Mouse (Mus musculus) testis, postnatal 14 days (tissue): Measurements from ENCODE around the gene Shank2.

ENCODE experiments used
- DNase-seq: peaks from one replicate; pipeline ENCODE4 v3.0.0; 2021; ENCODE audit warnings: low spot score

Shank2 gene

GRCm38 (mm10) chr7:144425953-144426352, 424.2 kb downstream of the Shank2 start:
- no peak for DNase-seq

GRCm38 (mm10) chr7:144426594-144426993, 424.9 kb downstream of the Shank2 start:
- DNase-seq = no peak

- no peak for DNase-seq
Observed at GRCm38 (mm10) chr7:144427460-144427859, 425.7 kb downstream of the Shank2 start.

GRCm38 (mm10) chr7:144432920-144433319, 431.2 kb downstream of the Shank2 start:
- no peak for DNase-seq

GRCm38 (mm10) chr7:144438811-144439210, 437.1 kb downstream of the Shank2 start:
- peak; percentile 51 for DNase-seq

- DNase-seq = no peak
Observed at GRCm38 (mm10) chr7:144441466-144441865, 439.7 kb downstream of the Shank2 start.

- DNase-seq = no peak
Observed at GRCm38 (mm10) chr7:144441976-144442375, 440.2 kb downstream of the Shank2 start.

GRCm38 (mm10) chr7:144444788-144445187, 443.1 kb downstream of the Shank2 start:
- DNase-seq = no peak

GRCm38 (mm10) chr7:144447146-144447545, 445.4 kb downstream of the Shank2 start:
- DNase-seq = no peak

- no peak for DNase-seq
Observed at GRCm38 (mm10) chr7:144448186-144448585, 446.5 kb downstream of the Shank2 start.

- DNase-seq = peak; percentile 85
Observed at GRCm38 (mm10) chr7:144449637-144450570, 448.2 kb downstream of the Shank2 start.

GRCm38 (mm10) chr7:144450661-144451060, 448.9 kb downstream of the Shank2 start:
- DNase-seq = no peak

GRCm38 (mm10) chr7:144458881-144459280, 457.2 kb downstream of the Shank2 start:
- no peak for DNase-seq

GRCm38 (mm10) chr7:144461246-144461902, 459.6 kb downstream of the Shank2 start:
- DNase-seq = no peak

- DNase-seq = no peak
Observed at GRCm38 (mm10) chr7:144462577-144462976, 460.8 kb downstream of the Shank2 start.

GRCm38 (mm10) chr7:144468741-144469140, 467.0 kb downstream of the Shank2 start:
- no peak for DNase-seq

- no peak for DNase-seq
Observed at GRCm38 (mm10) chr7:144469181-144469641, 467.5 kb downstream of the Shank2 start.

- no peak for DNase-seq
Observed at GRCm38 (mm10) chr7:144469908-144470544, 468.3 kb downstream of the Shank2 start.

- peak; percentile 87 for DNase-seq
Observed at GRCm38 (mm10) chr7:144470545-144471059, 468.9 kb downstream of the Shank2 start, which contains the start of gene Cttn. Gene Cttn, minus strand, starts transcription at chr7:144471009.

- no peak for DNase-seq
Observed at GRCm38 (mm10) chr7:144471103-144471502, 469.4 kb downstream of the Shank2 start.

- DNase-seq = no peak
Observed at GRCm38 (mm10) chr7:144473486-144473885, 471.8 kb downstream of the Shank2 start.
